Mouse (Mus musculus) bone marrow, adult 2 months (tissue): Measurements from ENCODE around the gene Shisa5.

Source experiments
- CTCF ChIP-seq: fragments of 200-500 bp; IDR thresholded peaks from 2 replicates; pipeline ENCODE4 v1.5.1; 2011; ENCODE audit warnings: low read length, control low read depth; ENCODE audit not compliant: control insufficient read depth, insufficient read depth
- POLR2A ChIP-seq: fragments of 200-500 bp; IDR thresholded peaks from 2 replicates; pipeline ENCODE4 v1.6.1; 2011; ENCODE audit warnings: low read depth, mild to moderate bottlenecking, control low read depth, low read length, borderline replicate concordance; ENCODE audit not compliant: control insufficient read depth

DNA sequence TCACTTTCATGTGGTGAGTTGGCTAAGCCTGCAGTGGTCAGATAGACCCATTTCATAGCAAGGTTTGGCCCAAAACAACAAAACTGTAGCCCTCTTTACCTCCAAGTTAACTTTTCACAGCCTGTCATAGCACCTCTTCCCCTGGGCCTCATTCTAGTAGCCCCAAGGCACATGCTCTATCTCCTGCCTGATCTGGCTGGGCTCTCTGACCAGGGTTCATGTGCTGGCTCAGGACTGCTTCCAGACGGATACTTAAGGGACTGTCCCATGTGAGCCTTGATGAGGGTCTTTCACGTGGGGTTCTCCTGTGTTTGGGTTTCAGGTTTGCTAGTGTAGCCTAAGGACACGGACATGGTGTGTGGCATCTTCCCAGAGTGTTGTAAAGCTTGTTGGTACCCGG is 1.3 kb downstream of the Shisa5 start:
- TF ChIP-seq POLR2A = no peak
- TF ChIP-seq CTCF = no peak
